Mouse (Mus musculus) erythroblast, embryonic 14.5 days (primary cell): ENCODE data around the gene Elfn1.

Source experiments
- GATA1 ChIP-seq: IDR thresholded peaks from 2 replicates; pipeline ENCODE4 v1.6.1; 2012; ENCODE audit warnings: low read length, inconsistent platforms, mixed read lengths
- TAL1 ChIP-seq: IDR thresholded peaks from 3 replicates; pipeline ENCODE4 v1.6.1; 2012; ENCODE audit warnings: low read length, inconsistent platforms, mixed read lengths

GRCm38 (mm10) chr5:139905121-139905520 is 2.6 kb upstream of the Elfn1 start:
- TF ChIP-seq GATA1 (no peak), TAL1 (no peak)
